Mouse (Mus musculus): ENCODE data around the gene Mccc2. TPM values are rescaled to one million over a fixed set of nuclear protein-coding genes. Genes with fewer than 3 reads are reported as not detected.
A peak's percentile ranks its signal among the peaks of the same experiment; 100 is the strongest.
"Not testable (repeated sequence)": the region's sequence is repeated elsewhere in the genome, so short reads cannot be mapped to it uniquely, and the experiment has no call there.

Gene Mccc2
- 19.9 and 20.1 TPM in 2 replicates for polyA plus RNA-seq (2011; ENCODE audit: insufficient read depth, insufficient read length, low read depth, missing spikeins)

DNA sequence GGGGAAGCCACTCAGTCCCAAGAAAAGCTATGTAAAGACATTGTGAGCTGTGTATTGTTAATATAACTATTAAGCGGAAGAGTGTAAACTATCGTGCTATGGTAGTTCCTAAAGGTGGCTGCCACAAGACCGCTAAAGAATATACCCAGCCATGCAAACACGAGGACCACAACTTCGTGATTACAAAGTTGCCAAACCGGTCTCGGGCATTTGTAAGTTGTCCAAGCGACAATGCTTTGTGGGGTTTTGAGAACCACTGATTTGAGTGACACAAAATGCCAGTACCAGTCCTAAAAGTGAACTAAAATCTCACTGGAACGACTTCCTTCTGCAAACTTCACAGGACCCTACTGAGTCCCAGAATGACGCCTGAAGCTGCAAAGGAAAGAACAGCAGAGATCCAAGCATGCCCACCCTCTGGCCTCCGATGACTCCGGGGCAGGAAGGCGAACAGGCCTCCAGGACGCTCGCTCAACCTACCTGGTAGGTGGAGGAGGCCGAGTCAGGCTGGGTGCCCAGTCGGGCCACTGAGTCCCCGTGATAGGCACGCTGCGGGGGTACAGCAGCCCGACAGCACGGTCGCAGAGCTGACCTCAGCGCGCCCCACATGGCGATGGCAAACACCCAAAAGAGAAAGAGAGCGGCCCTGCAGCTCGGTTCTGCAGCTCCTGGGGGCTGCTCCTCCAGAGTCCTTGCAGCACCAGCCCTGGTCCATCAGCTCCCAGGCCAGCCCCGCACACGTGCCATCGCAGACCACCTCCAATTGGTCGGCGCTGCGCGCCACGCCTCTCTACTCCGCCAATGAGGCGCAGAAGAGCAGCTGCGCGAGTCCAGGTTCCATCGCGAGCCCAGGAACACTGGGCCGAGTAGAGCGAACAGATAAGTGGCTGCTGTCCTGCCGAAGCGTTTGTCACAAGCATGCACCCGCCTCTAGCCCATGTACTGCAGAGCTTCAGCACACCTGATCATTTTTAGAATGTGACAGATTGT is at the start of gene Mccc2:
Mccc2 (minus strand) TSS at position 734 of the 990 bp plus-strand sequence.
- TF ChIP-seq EP300 (IDR thresholded peaks at IDR 0.05; ENCODE audit: insufficient read depth, low read depth, low read length) (no peak), POLR2A (IDR thresholded peaks at IDR 0.05; ENCODE audit: insufficient read depth, low read length) (peak; percentile 72)
- H3K9me3 ChIP-seq (replicated peaks; ENCODE audit: control insufficient read depth, insufficient read depth, low read length, poor library complexity, severe bottlenecking): no peaks in the 10 kb centered on the region
- H3K27ac ChIP-seq (ENCODE audit: insufficient read depth, low read length): no peak within 1 kb of the TSS
- no peaks in the 10 kb centered on the region for H3K27me3 ChIP-seq (ENCODE audit: control insufficient read depth, insufficient read depth, low read length, poor library complexity, severe bottlenecking)
- peak within 1 kb of the TSS; percentile 84 for H3K9ac ChIP-seq (ENCODE audit: low read depth, poor library complexity, severe bottlenecking)
- no peaks in the 10 kb centered on the region for H3K4me1 ChIP-seq (ENCODE audit: control insufficient read depth, insufficient read depth, low read length)
- H3K36me3 ChIP-seq (ENCODE audit: control insufficient read depth, insufficient read depth, low read length, poor library complexity, severe bottlenecking): peaks cover 4% of the 10 kb centered on the region; the same call in 1 of the 2 replicates
- peak within 1 kb of the TSS; percentile 96 for H3K4me3 ChIP-seq (ENCODE audit: low read depth, low read length)

DNA sequence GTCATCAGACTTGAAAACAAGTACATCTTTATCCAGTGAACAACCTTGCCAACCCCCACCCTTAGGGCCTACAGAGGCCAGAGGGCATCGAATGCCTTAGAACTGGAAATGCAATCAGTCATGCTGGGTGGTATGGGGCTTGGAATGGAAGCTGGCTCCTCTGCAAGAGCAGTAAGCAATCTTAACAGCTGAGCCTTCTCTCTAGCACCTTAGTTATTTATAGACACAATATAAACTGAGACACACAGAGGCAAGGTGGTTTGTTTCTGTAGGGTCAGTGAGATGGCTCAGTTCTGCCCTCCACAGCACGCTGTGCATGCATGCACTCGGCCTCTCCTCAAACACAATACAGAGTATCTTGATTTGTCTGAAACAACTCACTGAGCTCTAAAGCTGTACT is 48.5 kb upstream of the Mccc2 start:
- H3K9ac ChIP-seq (ENCODE audit: low read depth, poor library complexity, severe bottlenecking): no peak overlapping the region
- H3K27ac ChIP-seq (ENCODE audit: insufficient read depth, low read length): no peak overlapping the region
- no peak overlapping the region for H3K4me3 ChIP-seq (ENCODE audit: low read depth, low read length)
- no peaks in the 10 kb centered on the region for H3K4me1 ChIP-seq (ENCODE audit: control insufficient read depth, insufficient read depth, low read length)
- H3K9me3 ChIP-seq (replicated peaks; ENCODE audit: control insufficient read depth, insufficient read depth, low read length, poor library complexity, severe bottlenecking): no peaks in the 10 kb centered on the region
- H3K36me3 ChIP-seq (ENCODE audit: control insufficient read depth, insufficient read depth, low read length, poor library complexity, severe bottlenecking): peaks cover 59% of the 10 kb centered on the region
- no peak for TF ChIP-seq POLR2A (IDR thresholded peaks at IDR 0.05; ENCODE audit: insufficient read depth, low read length)
- TF ChIP-seq EP300 (IDR thresholded peaks at IDR 0.05; ENCODE audit: insufficient read depth, low read depth, low read length): no peak
- TF ChIP-seq CTCF (IDR thresholded peaks at IDR 0.05; ENCODE audit: low read depth, low read length): no peak
- no peaks in the 10 kb centered on the region for H3K27me3 ChIP-seq (ENCODE audit: control insufficient read depth, insufficient read depth, low read length, poor library complexity, severe bottlenecking)

- H3K9me3 ChIP-seq (replicated peaks; ENCODE audit: control insufficient read depth, insufficient read depth, low read length, poor library complexity, severe bottlenecking); H3K4me1 ChIP-seq (ENCODE audit: control insufficient read depth, insufficient read depth, low read length); H3K27ac ChIP-seq (ENCODE audit: insufficient read depth, low read length); H3K27me3 ChIP-seq (ENCODE audit: control insufficient read depth, insufficient read depth, low read length, poor library complexity, severe bottlenecking); H3K4me3 ChIP-seq (ENCODE audit: low read depth, low read length); H3K9ac ChIP-seq (ENCODE audit: low read depth, poor library complexity, severe bottlenecking): not testable (repeated sequence)
- peaks cover 52% of the 10 kb centered on the region for H3K36me3 ChIP-seq (ENCODE audit: control insufficient read depth, insufficient read depth, low read length, poor library complexity, severe bottlenecking)
Measured at GRCm38 (mm10) chr13:100057738-100058137, 42.3 kb upstream of the Mccc2 start.

DNA sequence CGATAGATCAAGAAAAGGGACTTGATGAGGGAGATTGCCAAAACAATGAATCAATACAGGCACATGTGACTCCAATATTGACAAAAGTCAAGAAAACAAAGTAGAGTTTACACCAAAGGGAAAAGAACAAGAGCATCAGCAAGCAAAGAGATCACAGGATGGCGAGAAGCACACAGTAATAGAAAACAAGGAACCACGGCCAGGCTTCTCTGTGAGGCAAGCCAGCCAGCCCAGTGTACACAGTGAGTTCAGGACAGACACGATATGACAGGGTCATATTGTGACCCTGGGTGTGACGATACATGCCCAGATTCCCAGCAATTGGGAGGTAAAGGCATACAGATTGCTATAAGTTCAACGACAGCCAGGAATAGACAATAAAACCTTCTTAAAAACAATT is 10.6 kb upstream of the Mccc2 start:
- Histone ChIP-seq H3K4me3 (ENCODE audit: low read depth, low read length) (no peak overlapping the region), H3K9me3 (replicated peaks; ENCODE audit: control insufficient read depth, insufficient read depth, low read length, poor library complexity, severe bottlenecking) (no peaks in the 10 kb centered on the region), H3K27me3 (ENCODE audit: control insufficient read depth, insufficient read depth, low read length, poor library complexity, severe bottlenecking) (no peaks in the 10 kb centered on the region), H3K36me3 (ENCODE audit: control insufficient read depth, insufficient read depth, low read length, poor library complexity, severe bottlenecking) (peaks cover 43% of the 10 kb centered on the region), H3K4me1 (ENCODE audit: control insufficient read depth, insufficient read depth, low read length) (no peaks in the 10 kb centered on the region), H3K27ac (ENCODE audit: insufficient read depth, low read length) (no peak overlapping the region), H3K9ac (ENCODE audit: low read depth, poor library complexity, severe bottlenecking) (no peak overlapping the region)
- TF ChIP-seq POLR2A (IDR thresholded peaks at IDR 0.05; ENCODE audit: insufficient read depth, low read length): no peak
- TF ChIP-seq CTCF (IDR thresholded peaks at IDR 0.05; ENCODE audit: low read depth, low read length): no peak
- TF ChIP-seq EP300 (IDR thresholded peaks at IDR 0.05; ENCODE audit: insufficient read depth, low read depth, low read length): no peak

DNA sequence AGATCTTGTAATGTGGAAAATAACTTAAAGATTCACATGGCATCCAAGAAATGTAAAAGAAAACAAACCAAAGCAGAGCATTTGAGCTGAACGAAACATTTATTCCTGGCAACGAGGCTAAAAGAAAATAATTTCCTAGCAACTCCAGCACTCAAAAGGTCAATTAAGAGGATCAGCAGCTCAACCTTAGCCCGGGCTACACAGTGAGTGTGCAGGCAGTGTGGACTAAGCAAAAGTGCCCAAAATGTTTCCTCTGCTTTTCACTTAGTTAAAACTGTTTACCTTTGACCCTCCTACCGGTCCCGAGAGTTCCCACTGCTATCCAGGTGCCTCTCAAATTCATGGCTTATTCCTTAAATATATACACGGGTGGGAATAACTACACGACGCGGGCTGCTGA is 1.5 kb upstream of the Mccc2 start:
- Histone ChIP-seq H3K27me3 (ENCODE audit: control insufficient read depth, insufficient read depth, low read length, poor library complexity, severe bottlenecking) (no peaks in the 10 kb centered on the region), H3K27ac (ENCODE audit: insufficient read depth, low read length) (no peak overlapping the region), H3K9ac (ENCODE audit: low read depth, poor library complexity, severe bottlenecking) (no peak overlapping the region), H3K36me3 (ENCODE audit: control insufficient read depth, insufficient read depth, low read length, poor library complexity, severe bottlenecking) (peaks cover 8% of the 10 kb centered on the region), H3K4me1 (ENCODE audit: control insufficient read depth, insufficient read depth, low read length) (no peaks in the 10 kb centered on the region), H3K9me3 (replicated peaks; ENCODE audit: control insufficient read depth, insufficient read depth, low read length, poor library complexity, severe bottlenecking) (no peaks in the 10 kb centered on the region), H3K4me3 (ENCODE audit: low read depth, low read length) (no peak overlapping the region)
- no peak for TF ChIP-seq CTCF (IDR thresholded peaks at IDR 0.05; ENCODE audit: low read depth, low read length)
- TF ChIP-seq POLR2A (IDR thresholded peaks at IDR 0.05; ENCODE audit: insufficient read depth, low read length): no peak
- TF ChIP-seq EP300 (IDR thresholded peaks at IDR 0.05; ENCODE audit: insufficient read depth, low read depth, low read length): no peak

GRCm38 (mm10) chr13:100015937-100016336 is 498 bp upstream of the Mccc2 start:
- Histone ChIP-seq H3K9ac (ENCODE audit: low read depth, poor library complexity, severe bottlenecking) (0 out of 2 replicates have a peak overlapping the region, but pooled peaks have one; percentile 24), H3K4me1 (ENCODE audit: control insufficient read depth, insufficient read depth, low read length) (no peaks in the 10 kb centered on the region), H3K27ac (ENCODE audit: insufficient read depth, low read length) (no peak overlapping the region), H3K27me3 (ENCODE audit: control insufficient read depth, insufficient read depth, low read length, poor library complexity, severe bottlenecking) (no peaks in the 10 kb centered on the region), H3K4me3 (ENCODE audit: low read depth, low read length) (peak overlapping the region; percentile 66), H3K36me3 (ENCODE audit: control insufficient read depth, insufficient read depth, low read length, poor library complexity, severe bottlenecking) (peaks cover 8% of the 10 kb centered on the region), H3K9me3 (replicated peaks; ENCODE audit: control insufficient read depth, insufficient read depth, low read length, poor library complexity, severe bottlenecking) (no peaks in the 10 kb centered on the region)
- TF ChIP-seq CTCF (IDR thresholded peaks at IDR 0.05; ENCODE audit: low read depth, low read length): no peak
- TF ChIP-seq POLR2A (IDR thresholded peaks at IDR 0.05; ENCODE audit: insufficient read depth, low read length): no peak
- TF ChIP-seq EP300 (IDR thresholded peaks at IDR 0.05; ENCODE audit: insufficient read depth, low read depth, low read length): no peak

All from ES-Bruce4 (cell line).